Mouse (Mus musculus): Measurements from ENCODE around the gene Abcc2. TPM values are rescaled to one million over a fixed set of nuclear protein-coding genes. Genes with fewer than 3 reads are reported as not detected.

Abcc2 gene
- polyA plus RNA-seq, 1 experiment: 49.5 TPM

- Histone ChIP-seq H3K36me3 (ENCODE audit: control insufficient read depth, insufficient read depth, low read length) (peaks cover 21% of the 10 kb centered on the region), H3K4me1 (ENCODE audit: control insufficient read depth, insufficient read depth, insufficient read length, low read length) (peaks cover 42% of the 10 kb centered on the region), H3K27ac (ENCODE audit: insufficient read depth, low read depth, low read length) (peak overlapping the region; percentile 17; the same call in 1 of the 2 replicates), H3K27me3 (ENCODE audit: control insufficient read depth, insufficient read depth, low read length) (no peaks in the 10 kb centered on the region), H3K4me3 (ENCODE audit: low read depth, low read length) (no peak overlapping the region)
- 35% methylated on average over 8 of the region's 8 CpGs for WGBS
- TF ChIP-seq POLR2A (IDR thresholded peaks at IDR 0.05; ENCODE audit: low read depth, low read length) (no peak), CTCF (IDR thresholded peaks at IDR 0.05; ENCODE audit: extremely low read depth, insufficient read length, insufficient replicate concordance, low read depth, low read length) (no peak)
Measured at GRCm38 (mm10) chr19:43877364-43877763, 95.4 kb downstream of the Abcc2 start.

- WGBS: 29% methylated on average over 17 of the region's 17 CpGs
- Histone ChIP-seq H3K36me3 (ENCODE audit: control insufficient read depth, insufficient read depth, low read length) (peaks cover 12% of the 10 kb centered on the region), H3K4me3 (ENCODE audit: low read depth, low read length) (peak overlapping the region; percentile 21), H3K27ac (ENCODE audit: insufficient read depth, low read depth, low read length) (no peak overlapping the region), H3K27me3 (ENCODE audit: control insufficient read depth, insufficient read depth, low read length) (no peaks in the 10 kb centered on the region), H3K4me1 (ENCODE audit: control insufficient read depth, insufficient read depth, insufficient read length, low read length) (peaks cover 45% of the 10 kb centered on the region)
- TF ChIP-seq POLR2A (IDR thresholded peaks at IDR 0.05; ENCODE audit: low read depth, low read length) (no peak), CTCF (IDR thresholded peaks at IDR 0.05; ENCODE audit: extremely low read depth, insufficient read length, insufficient replicate concordance, low read depth, low read length) (no peak)
Measured at GRCm38 (mm10) chr19:43878111-43879092, 96.4 kb downstream of the Abcc2 start.

GRCm38 (mm10) chr19:43879401-43880212, 97.6 kb downstream of the Abcc2 start:
- no peak; the same call in 1 of the 2 replicates for TF ChIP-seq POLR2A (IDR thresholded peaks at IDR 0.05; ENCODE audit: low read depth, low read length)
- TF ChIP-seq CTCF (IDR thresholded peaks at IDR 0.05; ENCODE audit: extremely low read depth, insufficient read length, insufficient replicate concordance, low read depth, low read length): 0 out of 2 replicates have a peak, but pooled peaks have one; percentile 9
- Histone ChIP-seq H3K36me3 (ENCODE audit: control insufficient read depth, insufficient read depth, low read length) (peaks cover 7% of the 10 kb centered on the region), H3K4me3 (ENCODE audit: low read depth, low read length) (peak overlapping the region; percentile 68), H3K27ac (ENCODE audit: insufficient read depth, low read depth, low read length) (no peak overlapping the region; the same call in 1 of the 2 replicates), H3K4me1 (ENCODE audit: control insufficient read depth, insufficient read depth, insufficient read length, low read length) (peaks cover 49% of the 10 kb centered on the region), H3K27me3 (ENCODE audit: control insufficient read depth, insufficient read depth, low read length) (no peaks in the 10 kb centered on the region)
- 3% methylated on average over 41 of the region's 41 CpGs for WGBS

- TF ChIP-seq POLR2A (IDR thresholded peaks at IDR 0.05; ENCODE audit: low read depth, low read length): no peak
- TF ChIP-seq CTCF (IDR thresholded peaks at IDR 0.05; ENCODE audit: extremely low read depth, insufficient read length, insufficient replicate concordance, low read depth, low read length): no peak
- Histone ChIP-seq H3K27ac (ENCODE audit: insufficient read depth, low read depth, low read length) (no peak overlapping the region), H3K36me3 (ENCODE audit: control insufficient read depth, insufficient read depth, low read length) (peaks cover 5% of the 10 kb centered on the region; the same call in 1 of the 2 replicates), H3K4me1 (ENCODE audit: control insufficient read depth, insufficient read depth, insufficient read length, low read length) (peaks cover 43% of the 10 kb centered on the region), H3K4me3 (ENCODE audit: low read depth, low read length) (no peak overlapping the region), H3K27me3 (ENCODE audit: control insufficient read depth, insufficient read depth, low read length) (no peaks in the 10 kb centered on the region)
- 12% methylated on average over 3 of the region's 3 CpGs for WGBS
Measured at GRCm38 (mm10) chr19:43880420-43880819, 98.4 kb downstream of the Abcc2 start.

- H3K4me1 ChIP-seq (ENCODE audit: control insufficient read depth, insufficient read depth, insufficient read length, low read length): peaks cover 37% of the 10 kb centered on the region
- 85% methylated on average over 7 of the region's 7 CpGs for WGBS
- H3K4me3 ChIP-seq (ENCODE audit: low read depth, low read length): no peak overlapping the region
- no peaks in the 10 kb centered on the region for H3K27me3 ChIP-seq (ENCODE audit: control insufficient read depth, insufficient read depth, low read length)
- H3K27ac ChIP-seq (ENCODE audit: insufficient read depth, low read depth, low read length): no peak overlapping the region
- peaks cover 5% of the 10 kb centered on the region; the same call in 1 of the 2 replicates for H3K36me3 ChIP-seq (ENCODE audit: control insufficient read depth, insufficient read depth, low read length)
- TF ChIP-seq CTCF (IDR thresholded peaks at IDR 0.05; ENCODE audit: extremely low read depth, insufficient read length, insufficient replicate concordance, low read depth, low read length): peak; percentile 61; the same call in 1 of the 2 replicates
- TF ChIP-seq POLR2A (IDR thresholded peaks at IDR 0.05; ENCODE audit: low read depth, low read length): no peak
Measured at GRCm38 (mm10) chr19:43881615-43882014, 99.6 kb downstream of the Abcc2 start.

- Histone ChIP-seq H3K4me3 (ENCODE audit: low read depth, low read length) (no peak overlapping the region), H3K27ac (ENCODE audit: insufficient read depth, low read depth, low read length) (no peak overlapping the region)
Measured at GRCm38 (mm10) chr19:43882895-43883573, 101.0 kb downstream of the Abcc2 start.

More at GRCm38 (mm10) chr19:43882895-43883573, 101.0 kb downstream of the Abcc2 start:
- Histone ChIP-seq H3K4me1 (ENCODE audit: control insufficient read depth, insufficient read depth, insufficient read length, low read length) (peaks cover 37% of the 10 kb centered on the region), H3K27me3 (ENCODE audit: control insufficient read depth, insufficient read depth, low read length) (no peaks in the 10 kb centered on the region), H3K36me3 (ENCODE audit: control insufficient read depth, insufficient read depth, low read length) (peaks cover 5% of the 10 kb centered on the region; the same call in 1 of the 2 replicates)
- 51% methylated on average over 18 of the region's 18 CpGs for WGBS
- TF ChIP-seq POLR2A (IDR thresholded peaks at IDR 0.05; ENCODE audit: low read depth, low read length) (no peak), CTCF (IDR thresholded peaks at IDR 0.05; ENCODE audit: extremely low read depth, insufficient read length, insufficient replicate concordance, low read depth, low read length) (no peak)

Measured in small intestine, adult 2 months (tissue).